Comparison of ENCODE assay signal across 8 mouse cellular contexts in genomic region chr1:177339207-177339787, GRCm38 (mm10).
A peak's percentile ranks its signal among the peaks of the same experiment; 100 is the strongest.
DNase-seq lines count a peak whose midpoint lies in the region; ATAC-seq and TF ChIP-seq lines count a peak whose summit lies in the region.
"Not testable (repeated sequence)": the region's sequence is repeated elsewhere in the genome, so short reads cannot be mapped to it uniquely, and the experiment has no call there.

No protein-coding gene starts in this region.

- TF ChIP-seq EP300 in stomach, postnatal 0 days (optimal IDR thresholded peaks at IDR 0.05) = not testable (repeated sequence)

- peak overlapping the region; percentile 23 for H3K4me3 ChIP-seq in forebrain, embryonic 11.5 days (ENCODE audit: low read depth, low read length)
- peak overlapping the region; percentile 51 for H3K4me3 ChIP-seq in heart, embryonic 13.5 days
- peak overlapping the region; percentile 46 for H3K4me3 ChIP-seq in intestine, embryonic 14.5 days (ENCODE audit: low read depth, low read length)
- H3K4me3 ChIP-seq in limb, embryonic 12.5 days (replicated peaks) = peak overlapping the region; percentile 40
- H3K4me3 ChIP-seq in lung, embryonic 14.5 days (ENCODE audit: low read depth, low read length) = peak overlapping the region; percentile 46
- H3K4me3 ChIP-seq in midbrain, postnatal 0 days (ENCODE audit: low read depth, low read length) = peak overlapping the region; percentile 42
- H3K4me3 ChIP-seq in stomach, postnatal 0 days (ENCODE audit: low read depth, low read length) = peak overlapping the region; percentile 48

- H3K9me3 ChIP-seq in forebrain, embryonic 11.5 days (ENCODE audit: control insufficient read depth, low read length); heart, embryonic 13.5 days; intestine, embryonic 14.5 days (ENCODE audit: control insufficient read depth, low read length); limb, embryonic 12.5 days; lung, embryonic 14.5 days (ENCODE audit: low read depth, low read length); midbrain, postnatal 0 days (ENCODE audit: low read length); stomach, postnatal 0 days (ENCODE audit: control insufficient read depth, low read length): not testable (repeated sequence)

- DNase-seq in brain, embryonic 14.5 days (ENCODE audit: low read depth) = peak; percentile 35
- DNase-seq in forebrain, embryonic 11.5 days (ENCODE audit: low spot score); intestine, embryonic 14.5 days (ENCODE audit: low spot score); lung, embryonic 14.5 days; midbrain, postnatal 0 days (ENCODE audit: low spot score); stomach, postnatal 0 days (ENCODE audit: low spot score): not testable (repeated sequence)

- TF ChIP-seq POLR2A in brain, embryonic 14.5 days (IDR thresholded peaks at IDR 0.05; ENCODE audit: borderline replicate concordance, extremely low read depth, insufficient read depth, insufficient read length, poor library complexity, severe bottlenecking) = not testable (repeated sequence)

- H3K9ac ChIP-seq in forebrain, embryonic 11.5 days (ENCODE audit: low read length) = peak overlapping the region; percentile 58
- peak overlapping the region; percentile 75 for H3K9ac ChIP-seq in heart, embryonic 13.5 days
- peak overlapping the region; percentile 48; the same call in 1 of the 2 replicates for H3K9ac ChIP-seq in intestine, embryonic 14.5 days (ENCODE audit: low read length)
- peak overlapping the region; percentile 55; the same call in 1 of the 2 replicates for H3K9ac ChIP-seq in limb, embryonic 12.5 days (replicated peaks)
- H3K9ac ChIP-seq in lung, embryonic 14.5 days = peak overlapping the region; percentile 59
- H3K9ac ChIP-seq in midbrain, postnatal 0 days (replicated peaks; ENCODE audit: low read length, poor library complexity, severe bottlenecking) = peak overlapping the region; percentile 54
- H3K9ac ChIP-seq in stomach, postnatal 0 days (ENCODE audit: low read length) = peak overlapping the region; percentile 56

- H3K4me1 ChIP-seq in forebrain, embryonic 11.5 days (replicated peaks; ENCODE audit: control insufficient read depth, insufficient read depth, low read length); heart, embryonic 13.5 days; intestine, embryonic 14.5 days (replicated peaks; ENCODE audit: control insufficient read depth, insufficient read depth, low read length); lung, embryonic 14.5 days (ENCODE audit: insufficient read depth); midbrain, postnatal 0 days (ENCODE audit: insufficient read depth, low read length); stomach, postnatal 0 days (replicated peaks; ENCODE audit: control insufficient read depth, insufficient read depth): not testable (repeated sequence)
- H3K4me1 ChIP-seq in limb, embryonic 12.5 days (replicated peaks) = peaks cover 20% of the 10 kb centered on the region

- H3K27me3 ChIP-seq in forebrain, embryonic 11.5 days (ENCODE audit: control insufficient read depth, insufficient read depth, low read length); heart, embryonic 13.5 days (replicated peaks); intestine, embryonic 14.5 days (replicated peaks; ENCODE audit: control insufficient read depth, insufficient read depth, low read length); limb, embryonic 12.5 days; lung, embryonic 14.5 days (ENCODE audit: insufficient read depth, low read length); midbrain, postnatal 0 days (ENCODE audit: insufficient read depth, low read length); stomach, postnatal 0 days (ENCODE audit: control insufficient read depth, insufficient read depth, low read length): not testable (repeated sequence)

- not testable (repeated sequence) for H3K36me3 ChIP-seq in forebrain, embryonic 11.5 days (ENCODE audit: control insufficient read depth, insufficient read depth, low read length); heart, embryonic 13.5 days; intestine, embryonic 14.5 days (ENCODE audit: control insufficient read depth, insufficient read depth, low read length); limb, embryonic 12.5 days; lung, embryonic 14.5 days (ENCODE audit: insufficient read depth); midbrain, postnatal 0 days (ENCODE audit: insufficient read depth, low read length); stomach, postnatal 0 days (ENCODE audit: control insufficient read depth, insufficient read depth, low read length)

- WGBS in forebrain, embryonic 11.5 days = 58% methylated on average over 11 of the region's 13 CpGs
- WGBS in heart, embryonic 13.5 days = 60% methylated on average over 12 of the region's 13 CpGs
- WGBS in intestine, embryonic 14.5 days = 69% methylated on average over 11 of the region's 13 CpGs
- 60% methylated on average over 11 of the region's 13 CpGs for WGBS in limb, embryonic 12.5 days
- 60% methylated on average over 11 of the region's 13 CpGs for WGBS in lung, embryonic 14.5 days
- 51% methylated on average over 12 of the region's 13 CpGs for WGBS in midbrain, postnatal 0 days
- WGBS in stomach, postnatal 0 days = 69% methylated on average over 11 of the region's 13 CpGs

- TF ChIP-seq CTCF in brain, embryonic 14.5 days (IDR thresholded peaks at IDR 0.05; ENCODE audit: borderline replicate concordance, extremely low read depth, insufficient read depth, insufficient read length); lung, embryonic 14.5 days (IDR thresholded peaks at IDR 0.05; ENCODE audit: low read depth); midbrain, postnatal 0 days (IDR thresholded peaks at IDR 0.05); stomach, postnatal 0 days (IDR thresholded peaks at IDR 0.05; ENCODE audit: low read depth): not testable (repeated sequence)

- H3K4me2 ChIP-seq in forebrain, embryonic 11.5 days (ENCODE audit: low read depth, low read length, severe bottlenecking) = peak overlapping the region; percentile 60
- peak overlapping the region; percentile 84 for H3K4me2 ChIP-seq in heart, embryonic 13.5 days
- H3K4me2 ChIP-seq in intestine, embryonic 14.5 days (ENCODE audit: low read length) = peak overlapping the region; percentile 83
- peak overlapping the region; percentile 66 for H3K4me2 ChIP-seq in limb, embryonic 12.5 days
- H3K4me2 ChIP-seq in lung, embryonic 14.5 days = peak overlapping the region; percentile 76
- H3K4me2 ChIP-seq in midbrain, postnatal 0 days (ENCODE audit: low read depth, low read length, poor library complexity, severe bottlenecking) = peak overlapping the region; percentile 69
- H3K4me2 ChIP-seq in stomach, postnatal 0 days (replicated peaks; ENCODE audit: low read depth) = peak overlapping the region; percentile 83

- ATAC-seq in forebrain, embryonic 11.5 days (replicated peaks; ENCODE audit: low FRiP score); heart, embryonic 13.5 days (ENCODE audit: extremely low read depth, insufficient number of reproducible peaks, low FRiP score, low TSS enrichment); intestine, embryonic 14.5 days (replicated peaks; ENCODE audit: low FRiP score, low TSS enrichment, low read depth); limb, embryonic 12.5 days (ENCODE audit: insufficient number of reproducible peaks, insufficient read depth, low FRiP score, low TSS enrichment, low read depth); lung, embryonic 14.5 days (ENCODE audit: insufficient read depth); midbrain, postnatal 0 days (ENCODE audit: low FRiP score); stomach, postnatal 0 days (ENCODE audit: low FRiP score, low TSS enrichment): not testable (repeated sequence)

- H3K27ac ChIP-seq in forebrain, embryonic 11.5 days (ENCODE audit: low read depth, low read length) = peak overlapping the region; percentile 93
- peak overlapping the region; percentile 45 for H3K27ac ChIP-seq in heart, embryonic 13.5 days (replicated peaks)
- not testable (repeated sequence) for H3K27ac ChIP-seq in intestine, embryonic 14.5 days (ENCODE audit: low read depth); stomach, postnatal 0 days (replicated peaks)
- peak overlapping the region; percentile 82; the same call in 1 of the 2 replicates for H3K27ac ChIP-seq in limb, embryonic 12.5 days
- H3K27ac ChIP-seq in lung, embryonic 14.5 days (ENCODE audit: low read depth) = peak overlapping the region; percentile 90
- H3K27ac ChIP-seq in midbrain, postnatal 0 days (ENCODE audit: low read depth, low read length) = peak overlapping the region; percentile 62; the same call in 1 of the 2 replicates
